Mouse (Mus musculus): ENCODE results near the gene Scap. TPM values are rescaled to one million over a fixed set of nuclear protein-coding genes. Genes with fewer than 3 reads are reported as not detected.

Gene Scap
- 40.1 and 43.5 TPM in 2 replicates for polyA plus RNA-seq (2016; fragmentation: Nextera tagmentation; extraction: Ambion mirVana)

- WGBS, result under 1% methylated on average over 73 of the region's 78 CpGs
- no peak within 1 kb of the TSS for H3K27ac ChIP-seq
- no peaks in the 10 kb centered on the region for H3K9me3 ChIP-seq
- no peaks in the 10 kb centered on the region for H3K36me3 ChIP-seq
- peak; percentile 85 for ATAC-seq (ENCODE audit: low FRiP score, low read depth)
- H3K27me3 ChIP-seq (replicated peaks), result no peaks in the 10 kb centered on the region
- H3K4me3 ChIP-seq, result peak within 1 kb of the TSS; percentile 92
- peaks cover 9% of the 10 kb centered on the region; the same call in 1 of the 2 replicates for H3K4me1 ChIP-seq
- peak within 1 kb of the TSS; percentile 80 for H3K9ac ChIP-seq
- H3K4me2 ChIP-seq (replicated peaks), result peak within 1 kb of the TSS; percentile 92
Observed at GRCm38 (mm10) chr9:110333135-110333895, at the start of gene Scap. Gene Scap, plus strand, starts transcription at chr9:110333288.

GRCm38 (mm10) chr9:110284075-110284697, 48.9 kb upstream of the Scap start:
- H3K27ac ChIP-seq, result no peak overlapping the region
- WGBS, result 93% methylated on average over 10 of the region's 10 CpGs
- H3K9me3 ChIP-seq, result no peaks in the 10 kb centered on the region
- H3K36me3 ChIP-seq, result no peaks in the 10 kb centered on the region
- no peak overlapping the region for H3K9ac ChIP-seq
- no peak overlapping the region for H3K4me2 ChIP-seq (replicated peaks)
- no peak for ATAC-seq (ENCODE audit: low FRiP score, low read depth)
- H3K4me3 ChIP-seq, result no peak overlapping the region
- no peaks in the 10 kb centered on the region for H3K27me3 ChIP-seq (replicated peaks)
- H3K4me1 ChIP-seq, result no peaks in the 10 kb centered on the region

GRCm38 (mm10) chr9:110287321-110287924, 45.7 kb upstream of the Scap start:
- ATAC-seq (ENCODE audit: low FRiP score, low read depth), result no peak

GRCm38 (mm10) chr9:110293254-110293718, 39.8 kb upstream of the Scap start:
- Histone ChIP-seq H3K36me3 (no peaks in the 10 kb centered on the region), H3K9me3 (no peaks in the 10 kb centered on the region), H3K27me3 (replicated peaks) (no peaks in the 10 kb centered on the region), H3K4me2 (replicated peaks) (no peak overlapping the region), H3K4me3 (no peak overlapping the region), H3K4me1 (peaks cover 10% of the 10 kb centered on the region; the same call in 1 of the 2 replicates), H3K9ac (no peak overlapping the region), H3K27ac (no peak overlapping the region)
- 52% methylated on average over 12 of the region's 12 CpGs for WGBS
- ATAC-seq (ENCODE audit: low FRiP score, low read depth), result no peak

More at GRCm38 (mm10) chr9:110287321-110287924, 45.7 kb upstream of the Scap start:
- no peaks in the 10 kb centered on the region for H3K27me3 ChIP-seq (replicated peaks)
- no peaks in the 10 kb centered on the region for H3K9me3 ChIP-seq
- H3K36me3 ChIP-seq, result no peaks in the 10 kb centered on the region
- no peak overlapping the region for H3K27ac ChIP-seq
- H3K4me1 ChIP-seq, result no peaks in the 10 kb centered on the region
- no peak overlapping the region for H3K4me2 ChIP-seq (replicated peaks)
- no peak overlapping the region for H3K4me3 ChIP-seq
- 81% methylated on average over 7 of the region's 7 CpGs for WGBS
- no peak overlapping the region for H3K9ac ChIP-seq

- WGBS, result 85% methylated on average over 13 of the region's 13 CpGs
- Histone ChIP-seq H3K9ac (no peak overlapping the region), H3K27ac (no peak overlapping the region)
Observed at GRCm38 (mm10) chr9:110293873-110294415, 39.1 kb upstream of the Scap start.

GRCm38 (mm10) chr9:110294786-110295185, 38.3 kb upstream of the Scap start:
- 50% methylated on average over 3 of the region's 3 CpGs for WGBS
- no peaks in the 10 kb centered on the region for H3K27me3 ChIP-seq (replicated peaks)
- ATAC-seq (ENCODE audit: low FRiP score, low read depth), result no peak
- no peak overlapping the region for H3K4me3 ChIP-seq
- peaks cover 10% of the 10 kb centered on the region; the same call in 1 of the 2 replicates for H3K4me1 ChIP-seq
- no peak overlapping the region for H3K9ac ChIP-seq
- no peak overlapping the region for H3K27ac ChIP-seq
- no peaks in the 10 kb centered on the region for H3K36me3 ChIP-seq
- H3K9me3 ChIP-seq, result no peaks in the 10 kb centered on the region
- no peak overlapping the region for H3K4me2 ChIP-seq (replicated peaks)

More at GRCm38 (mm10) chr9:110293873-110294415, 39.1 kb upstream of the Scap start:
- no peak overlapping the region for H3K4me2 ChIP-seq (replicated peaks)
- no peaks in the 10 kb centered on the region for H3K9me3 ChIP-seq
- H3K4me1 ChIP-seq, result peaks cover 10% of the 10 kb centered on the region; the same call in 1 of the 2 replicates
- H3K4me3 ChIP-seq, result no peak overlapping the region
- ATAC-seq (ENCODE audit: low FRiP score, low read depth), result no peak
- H3K27me3 ChIP-seq (replicated peaks), result no peaks in the 10 kb centered on the region
- no peaks in the 10 kb centered on the region for H3K36me3 ChIP-seq

- H3K9ac ChIP-seq, result no peak overlapping the region
- H3K36me3 ChIP-seq, result no peaks in the 10 kb centered on the region
- peak; percentile 74 for ATAC-seq (ENCODE audit: low FRiP score, low read depth)
- WGBS, result 9% methylated on average over 5 of the region's 5 CpGs
- peaks cover 10% of the 10 kb centered on the region; the same call in 1 of the 2 replicates for H3K4me1 ChIP-seq
- no peak overlapping the region for H3K4me2 ChIP-seq (replicated peaks)
- H3K4me3 ChIP-seq, result no peak overlapping the region
- no peaks in the 10 kb centered on the region for H3K9me3 ChIP-seq
- no peaks in the 10 kb centered on the region for H3K27me3 ChIP-seq (replicated peaks)
- no peak overlapping the region for H3K27ac ChIP-seq
Observed at GRCm38 (mm10) chr9:110296867-110297627, 36.0 kb upstream of the Scap start.

- Histone ChIP-seq H3K27ac (peak overlapping the region; percentile 89), H3K27me3 (replicated peaks) (no peaks in the 10 kb centered on the region), H3K36me3 (peaks cover 3% of the 10 kb centered on the region; the same call in 1 of the 2 replicates), H3K9me3 (no peaks in the 10 kb centered on the region), H3K4me3 (peak overlapping the region; percentile 50), H3K9ac (peak overlapping the region; percentile 68), H3K4me2 (replicated peaks) (peak overlapping the region; percentile 67), H3K4me1 (peaks cover 7% of the 10 kb centered on the region)
- peak; percentile 58 for ATAC-seq (ENCODE audit: low FRiP score, low read depth)
- 4% methylated on average over 4 of the region's 4 CpGs for WGBS
Observed at GRCm38 (mm10) chr9:110304516-110304915, 28.6 kb upstream of the Scap start.

GRCm38 (mm10) chr9:110304969-110305651, 28.0 kb upstream of the Scap start, which contains the start of gene Elp6:
Gene Elp6, plus strand, starts transcription at chr9:110305173.
- ATAC-seq (ENCODE audit: low FRiP score, low read depth), result peak; percentile 99
- Histone ChIP-seq H3K9ac (peak within 1 kb of the TSS; percentile 68), H3K9me3 (no peaks in the 10 kb centered on the region), H3K27me3 (replicated peaks) (no peaks in the 10 kb centered on the region), H3K4me1 (peaks cover 7% of the 10 kb centered on the region), H3K4me2 (replicated peaks) (peak within 1 kb of the TSS; percentile 67), H3K27ac (peak within 1 kb of the TSS; percentile 89), H3K36me3 (peaks cover 7% of the 10 kb centered on the region), H3K4me3 (peak within 1 kb of the TSS; percentile 50)
- under 1% methylated on average over 46 of the region's 46 CpGs for WGBS

- 0 out of 2 replicates have a peak overlapping the region, but pooled peaks have one; percentile 29 for H3K9ac ChIP-seq
- no peak overlapping the region for H3K27ac ChIP-seq
- no peak overlapping the region; the same call in 1 of the 2 replicates for H3K4me3 ChIP-seq
- H3K36me3 ChIP-seq, result peaks cover 19% of the 10 kb centered on the region
- 95% methylated on average over 5 of the region's 5 CpGs for WGBS
- ATAC-seq (ENCODE audit: low FRiP score, low read depth), result no peak
- H3K4me1 ChIP-seq, result peaks cover 7% of the 10 kb centered on the region
- H3K9me3 ChIP-seq, result no peaks in the 10 kb centered on the region
- H3K27me3 ChIP-seq (replicated peaks), result no peaks in the 10 kb centered on the region
- peak overlapping the region; percentile 67 for H3K4me2 ChIP-seq (replicated peaks)
Observed at GRCm38 (mm10) chr9:110306371-110306770, 26.7 kb upstream of the Scap start.

- no peak overlapping the region for H3K4me2 ChIP-seq (replicated peaks)
- H3K4me3 ChIP-seq, result no peak overlapping the region
- ATAC-seq (ENCODE audit: low FRiP score, low read depth), result no peak
- H3K27me3 ChIP-seq (replicated peaks), result no peaks in the 10 kb centered on the region
- peaks cover 87% of the 10 kb centered on the region for H3K36me3 ChIP-seq
- no peak overlapping the region for H3K27ac ChIP-seq
- WGBS, result 90% methylated on average over 5 of the region's 5 CpGs
- H3K9ac ChIP-seq, result no peak overlapping the region
- H3K4me1 ChIP-seq, result no peaks in the 10 kb centered on the region
- no peaks in the 10 kb centered on the region for H3K9me3 ChIP-seq
Observed at GRCm38 (mm10) chr9:110314706-110315105, 18.4 kb upstream of the Scap start.

Data from neural tube, embryonic 12.5 days (tissue).